Mouse (Mus musculus) ES-Bruce4 (cell line): Measurements from ENCODE around the gene Glul.

Experiments
- CTCF ChIP-seq: IDR thresholded peaks from one replicate; pipeline ENCODE4 v1.8.1; 2011; ENCODE audit warnings: low read depth, low read length
- EP300 ChIP-seq: IDR thresholded peaks from 2 replicates; pipeline ENCODE4 v1.6.1; 2011; ENCODE audit warnings: low read depth, low read length; ENCODE audit not compliant: insufficient read depth
- POLR2A ChIP-seq: IDR thresholded peaks from one replicate; pipeline ENCODE4 v1.8.1; 2011; ENCODE audit warnings: low read length; ENCODE audit not compliant: insufficient read depth

- no peak for TF ChIP-seq CTCF
- no peak for TF ChIP-seq POLR2A
- no peak for TF ChIP-seq EP300
Measured at GRCm38 (mm10) chr1:153893746-153894145, 6.0 kb upstream of the Glul start.
